Mouse (Mus musculus): ENCODE measurements around the gene Syngr4.
"Not testable (repeated sequence)": the region's sequence is repeated elsewhere in the genome, so short reads cannot be mapped to it uniquely, and the experiment has no call there.

GRCm38 (mm10) chr7:45898125-45898524 lies 1.6 kb upstream of the Syngr4 start:
- TF ChIP-seq CTCF (conservative IDR thresholded peaks at IDR 0.05; ENCODE audit: low read length) = peak; percentile 35
- TF ChIP-seq POU5F1, NANOG (IDR thresholded peaks at IDR 0.05; ENCODE audit: borderline replicate concordance, low read length): not testable (repeated sequence)

Data from E14TG2a.4 (cell line).